ENCODE assay signal across 25 mouse cellular contexts in genomic region chr15:78576284-78576810, GRCm38 (mm10). TPM values are rescaled to one million over a fixed set of nuclear protein-coding genes. Genes with fewer than 3 reads are reported as not detected.
A peak's percentile ranks its signal among the peaks of the same experiment; 100 is the strongest.
DNase-seq lines count a peak whose midpoint lies in the region; ATAC-seq lines count a peak whose summit lies in the region.
"Had no signal": no experiment of that assay in that cellular context is flagged by ENCODE, and none has a peak within 500 bp of the region (broad histone marks: within the 10 kb centered on the region; RNA-seq: fewer than 3 reads in every experiment).

No protein-coding gene starts in this region.

- H3K27me3 ChIP-seq in forebrain, embryonic 11.5 days (ENCODE audit: control insufficient read depth, insufficient read depth, low read length) = no peaks in the 10 kb centered on the region
- H3K27me3 ChIP-seq: embryonic facial prominence, embryonic 13.5 days; forebrain, embryonic 13.5 days; heart, embryonic 12.5 days; intestine, embryonic 15.5 days had no signal

- H3K4me2 ChIP-seq in forebrain, embryonic 11.5 days (ENCODE audit: low read depth, low read length, severe bottlenecking) = no peak overlapping the region
- H3K4me2 ChIP-seq: embryonic facial prominence, embryonic 13.5 days; forebrain, embryonic 13.5 days; heart, embryonic 12.5 days; intestine, embryonic 15.5 days had no signal

- H3K9ac ChIP-seq in forebrain, embryonic 11.5 days (ENCODE audit: low read length) = no peak overlapping the region
- H3K9ac ChIP-seq: embryonic facial prominence, embryonic 13.5 days; forebrain, embryonic 13.5 days; forebrain, postnatal 0 days; heart, embryonic 12.5 days; intestine, embryonic 15.5 days had no signal

- DNase-seq in CD4-positive, CD25-positive, alpha-beta regulatory T cell, adult 2 months (ENCODE audit: low read depth, low spot score) = peak; percentile 72
- peak; percentile 56 to 61 for DNase-seq in CD8-positive naive resting alpha-beta T cell, adult 2 months (ENCODE audit: low read depth in 2 of 2, low spot score in 2 of 2)
- peak; percentile 75 for DNase-seq in T-cell, adult 2 months (ENCODE audit: low spot score)
- DNase-seq in urinary bladder, postnatal 10 days (ENCODE audit: low spot score) = no peak
- no peak for DNase-seq in gastrocnemius, postnatal 14 days
- no peak for DNase-seq in forebrain, embryonic 11.5 days (ENCODE audit: low spot score)
- DNase-seq: adrenal gland, postnatal 14 days; cerebellum, adult 11-12 months; cerebellum, adult 9-10 months; cerebellum, postnatal 25 days; forebrain, postnatal 0 days; gastrocnemius, postnatal 25 days; kidney, adult 18-20 months had no signal

- ATAC-seq in inflammation-experienced regulatory T-cells, adult 6 months = peak; percentile 37
- no peak for ATAC-seq in forebrain, embryonic 11.5 days (replicated peaks; ENCODE audit: low FRiP score)
- ATAC-seq: forebrain, embryonic 13.5 days; forebrain, postnatal 0 days; hindbrain, embryonic 16.5 days; intestine, embryonic 15.5 days had no signal

- no peaks in the 10 kb centered on the region for H3K9me3 ChIP-seq in forebrain, embryonic 11.5 days (ENCODE audit: control insufficient read depth, low read length)
- H3K9me3 ChIP-seq: embryonic facial prominence, embryonic 13.5 days; forebrain, embryonic 13.5 days; intestine, embryonic 15.5 days had no signal

- no peaks in the 10 kb centered on the region for H3K36me3 ChIP-seq in forebrain, embryonic 11.5 days (ENCODE audit: control insufficient read depth, insufficient read depth, low read length)
- H3K36me3 ChIP-seq: embryonic facial prominence, embryonic 13.5 days; heart, embryonic 12.5 days; intestine, embryonic 15.5 days had no signal

- peaks cover 2% of the 10 kb centered on the region; the same call in 1 of the 2 replicates for H3K4me1 ChIP-seq in forebrain, embryonic 11.5 days (replicated peaks; ENCODE audit: control insufficient read depth, insufficient read depth, low read length)

- WGBS in forebrain, embryonic 11.5 days = 59% methylated on average over 4 of the region's 4 CpGs

- no peak overlapping the region for H3K27ac ChIP-seq in forebrain, embryonic 11.5 days (ENCODE audit: low read depth, low read length)
- H3K27ac ChIP-seq: embryonic facial prominence, embryonic 13.5 days; forebrain, embryonic 13.5 days; intestine, embryonic 15.5 days had no signal

- intact Hi-C loops in gastrocnemius, postnatal 14 days (cut with DNase I; ENCODE audit: low total_unique reads) = no loop called here

- H3K4me3 ChIP-seq in forebrain, embryonic 11.5 days (ENCODE audit: low read depth, low read length) = no peak overlapping the region
- H3K4me3 ChIP-seq: embryonic facial prominence, embryonic 13.5 days; forebrain, embryonic 13.5 days; heart, embryonic 12.5 days; intestine, embryonic 15.5 days had no signal

RNA-seq across cellular contexts. Expression of gene Rac2, which starts 3.8 kb away (rescaled TPM):
- 1,000 to 10,000 TPM; 2,973 to 4,396 (median 4,109) TPM for polyA plus RNA-seq in inflammation-experienced regulatory T-cells, adult 6 months (2017; shearing (Covaris generic))
- total RNA-seq in gastrocnemius, postnatal 14 days (2021) = 1 to 10 TPM; 1.1 to 2.5 TPM
- polyA plus RNA-seq in forebrain, embryonic 11.5 days (2014; fragmentation: Nextera tagmentation; extraction: Ambion mirVana) = 5.7 and 9.4 TPM in 2 replicates

RNA-seq across cellular contexts. Expression of gene Cyth4, which starts 20.5 kb away (rescaled TPM):
- 100 to 1,000 TPM; 236 to 339 (median 298) TPM for polyA plus RNA-seq in inflammation-experienced regulatory T-cells, adult 6 months (2017; shearing (Covaris generic))
- total RNA-seq in gastrocnemius, postnatal 14 days (2021) = 1 to 10 TPM; 2.9 to 3.3 TPM
- polyA plus RNA-seq in forebrain, embryonic 11.5 days (2014; fragmentation: Nextera tagmentation; extraction: Ambion mirVana) = 1.9 and 2.0 TPM in 2 replicates

RNA-seq across cellular contexts. Expression of gene Sstr3, which starts 31.9 kb away (rescaled TPM):
- under 1 TPM in 1 of 3 experiments, not detected in 2; 0.17 TPM for polyA plus RNA-seq in inflammation-experienced regulatory T-cells, adult 6 months (2017; shearing (Covaris generic))
- under 1 TPM in 1 of 2 experiments, not detected in 1; 0.04 TPM for total RNA-seq in gastrocnemius, postnatal 14 days (2021)
- polyA plus RNA-seq in forebrain, embryonic 11.5 days (2014; fragmentation: Nextera tagmentation; extraction: Ambion mirVana) = 0.09 TPM in 1 of 2 replicates, not detected in the other
- total RNA-seq: gastrocnemius, adult 18-20 months; gastrocnemius, postnatal 25 days; granulocyte monocyte progenitor cell, adult 5-6 weeks; heart, adult 8-10 months; heart, postnatal 25 days; MEL had no signal
- polyA plus RNA-seq: embryonic facial prominence, embryonic 13.5 days; heart, embryonic 16.5 days had no signal

RNA-seq across cellular contexts. Expression of gene C1qtnf6, which starts 45.1 kb away (rescaled TPM):
- polyA plus RNA-seq in inflammation-experienced regulatory T-cells, adult 6 months (2017; shearing (Covaris generic)) = 10 to 100 TPM in 1 of 3 experiments, 1 to 10 TPM in 2; 7.7 to 24.3 (median 8.0) TPM
- 10 to 100 TPM; 36.9 to 40.4 TPM for total RNA-seq in gastrocnemius, postnatal 14 days (2021)
- 10.0 and 12.1 TPM in 2 replicates for polyA plus RNA-seq in forebrain, embryonic 11.5 days (2014; fragmentation: Nextera tagmentation; extraction: Ambion mirVana)

Comparison
In these comparisons a context has a peak if more than half of its experiments do, and no peak if none do; other contexts are left out.
1. DNase-seq: peak in CD4-positive, CD25-positive, alpha-beta regulatory T cell, adult 2 months (single experiment), CD8-positive naive resting alpha-beta T cell, adult 2 months (2 of 2) and T-cell, adult 2 months (single experiment); none in urinary bladder, postnatal 10 days (single experiment), gastrocnemius, postnatal 14 days (single experiment) and forebrain, embryonic 11.5 days (single experiment).
2. RNA of gene Rac2, which starts 3.8 kb away (polyA plus RNA-seq): 2,973 to 4,396 TPM in inflammation-experienced regulatory T-cells, adult 6 months; 5.7 to 9.4 TPM in forebrain, embryonic 11.5 days; every median in the first group is over 100 times any median in the second.
3. RNA of gene Cyth4, which starts 20.5 kb away (polyA plus RNA-seq): 236 to 339 TPM in inflammation-experienced regulatory T-cells, adult 6 months; 1.9 to 2.0 TPM in forebrain, embryonic 11.5 days; every median in the first group is over 10 times any median in the second.